15 mouse cellular contexts compared by ENCODE assay signal in the genomic region with DNA sequence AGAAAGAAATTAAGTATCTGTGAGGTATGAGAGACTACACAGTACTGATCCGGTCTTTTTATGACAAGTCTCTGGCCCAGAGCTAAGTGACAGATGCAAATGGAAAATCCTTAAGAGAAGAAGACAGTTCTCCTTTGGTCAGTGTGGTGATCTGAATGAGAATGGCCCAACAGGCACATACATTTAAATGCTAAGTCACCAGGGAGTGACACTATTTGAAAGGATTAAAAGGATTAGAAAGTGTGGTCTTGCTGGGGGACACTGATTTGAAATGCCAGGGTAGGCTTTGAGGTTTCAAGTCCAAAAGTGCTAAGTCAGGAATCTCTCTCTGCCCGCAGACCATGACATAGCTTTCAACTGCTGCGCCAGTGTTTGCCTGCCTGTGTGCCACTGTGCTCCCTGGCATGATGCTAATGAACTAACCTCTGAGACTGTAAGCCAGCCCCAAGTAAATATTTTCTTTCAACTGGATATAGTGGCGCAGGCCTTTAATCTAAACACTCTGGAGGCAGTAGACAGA. TPM values are rescaled to one million over a fixed set of nuclear protein-coding genes. Genes with fewer than 3 reads are reported as not detected.
"Had no signal": no experiment of that assay in that cellular context is flagged by ENCODE, and none has a peak within 500 bp of the region (broad histone marks: within the 10 kb centered on the region; RNA-seq: fewer than 3 reads in every experiment).

No protein-coding gene starts in this region.

- H3K4me1 ChIP-seq: limb, embryonic 10.5 days; lung, embryonic 15.5 days; midbrain, embryonic 12.5 days had no signal

- DNase-seq: liver, embryonic 13.5 days; liver, postnatal 0 days; lung, postnatal 14 days; thymus, postnatal 4 days had no signal

- H3K4me2 ChIP-seq: liver, embryonic 13.5 days; lung, embryonic 15.5 days; midbrain, embryonic 12.5 days had no signal

- H3K4me3 ChIP-seq: left cerebral cortex, adult 2 months; limb, embryonic 10.5 days; liver, embryonic 13.5 days; lung, embryonic 15.5 days; megakaryocyte, embryonic 14.5 days; midbrain, embryonic 12.5 days had no signal

- H3K27ac ChIP-seq: left cerebral cortex, adult 2 months; limb, embryonic 10.5 days; liver, embryonic 13.5 days; lung, embryonic 15.5 days; macrophage; midbrain, embryonic 12.5 days; stomach, postnatal 0 days had no signal

- H3K9me3 ChIP-seq: limb, embryonic 10.5 days; liver, embryonic 13.5 days; lung, embryonic 15.5 days; megakaryocyte, embryonic 14.5 days; midbrain, embryonic 12.5 days had no signal

- H3K9ac ChIP-seq: liver, embryonic 13.5 days; liver, postnatal 0 days; lung, embryonic 15.5 days; midbrain, embryonic 12.5 days had no signal

- ATAC-seq: intestine, postnatal 0 days; liver, postnatal 0 days had no signal

- H3K27me3 ChIP-seq: liver, embryonic 13.5 days; lung, embryonic 15.5 days; megakaryocyte, embryonic 14.5 days; midbrain, embryonic 12.5 days had no signal

RNA-seq across cellular contexts. Expression of gene Hormad2, which starts 54.2 kb away (rescaled TPM):
- total RNA-seq: left cerebral cortex, adult 2 months; left cerebral cortex, postnatal 14 days; midbrain, postnatal 0 days had no signal
- polyA plus RNA-seq: macrophage; midbrain, embryonic 12.5 days; neural tube, embryonic 14.5 days had no signal
